Mouse (Mus musculus) urinary bladder, adult 18-20 months (tissue): ENCODE data around the gene Baz1b.
A peak's percentile ranks its signal among the peaks of the same experiment; 100 is the strongest.

Source experiments
- DNase-seq, 2 experiments: peaks; one replicate each; pipeline ENCODE4 v3.0.0; 2022; ENCODE audit warnings: low spot score in 2 of 2, mixed read lengths in 2 of 2

The Baz1b gene

DNA sequence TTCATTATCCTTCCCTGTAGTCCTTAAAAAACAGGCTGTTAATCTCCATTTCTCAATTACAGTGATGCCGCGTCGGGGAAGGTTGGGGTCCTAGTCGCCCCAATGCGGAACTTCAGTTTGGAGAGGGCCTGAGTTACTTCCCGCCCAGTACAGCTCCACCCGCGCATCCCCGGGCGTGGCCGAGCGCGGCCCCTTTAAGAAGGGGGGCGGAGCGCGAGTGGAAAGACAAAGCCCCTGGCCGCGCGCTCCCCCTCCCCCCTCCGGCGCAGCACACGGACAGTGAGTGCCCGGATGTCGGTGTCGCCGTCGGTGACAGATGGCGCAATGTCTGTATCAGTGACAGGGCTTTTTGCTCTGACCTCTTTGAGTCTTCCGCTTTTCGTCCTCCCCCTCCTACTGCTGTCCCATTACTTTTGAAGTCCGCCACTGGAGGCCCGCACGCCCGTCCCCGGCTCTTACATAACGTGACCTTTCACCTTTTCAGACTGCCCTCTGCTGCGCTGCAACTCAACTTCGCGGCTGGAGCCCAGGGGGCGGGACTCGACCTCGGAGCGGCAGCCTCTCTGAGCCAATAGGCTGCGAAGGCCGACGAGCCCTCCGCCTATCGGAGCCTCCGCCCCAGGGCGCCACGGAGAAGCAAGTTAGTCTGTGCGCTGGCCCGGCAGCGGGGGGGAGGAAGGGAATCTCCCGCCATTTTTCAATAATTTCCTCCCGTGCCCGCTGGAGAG lies at the start of gene Baz1b:
TSS of gene Baz1b (plus strand) at position 644 of the 728 bp plus-strand sequence.
- peak; percentile 93 to 97 for DNase-seq

- no peak for DNase-seq
Measured at GRCm38 (mm10) chr5:135139881-135140280, 47.2 kb upstream of the Baz1b start.

DNA sequence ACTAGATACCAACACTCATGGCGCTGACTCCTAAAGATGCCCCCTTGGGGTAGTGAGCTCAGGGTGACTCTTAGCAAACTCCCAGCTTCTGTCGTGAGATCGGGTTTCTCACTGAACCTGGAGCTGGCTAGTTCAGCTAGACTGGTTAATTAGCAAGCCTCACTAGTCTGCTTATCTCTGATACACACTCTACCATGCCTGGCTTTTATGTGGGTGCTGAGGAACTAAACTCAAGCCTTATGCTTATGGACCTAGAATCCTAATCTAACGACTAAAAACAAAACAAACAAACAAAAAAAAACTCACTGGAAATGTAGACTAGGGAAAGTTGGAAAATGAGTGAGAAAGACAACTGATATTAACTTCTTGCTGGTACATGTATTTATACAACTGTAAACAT lies 42.6 kb upstream of the Baz1b start:
- DNase-seq: no peak

DNA sequence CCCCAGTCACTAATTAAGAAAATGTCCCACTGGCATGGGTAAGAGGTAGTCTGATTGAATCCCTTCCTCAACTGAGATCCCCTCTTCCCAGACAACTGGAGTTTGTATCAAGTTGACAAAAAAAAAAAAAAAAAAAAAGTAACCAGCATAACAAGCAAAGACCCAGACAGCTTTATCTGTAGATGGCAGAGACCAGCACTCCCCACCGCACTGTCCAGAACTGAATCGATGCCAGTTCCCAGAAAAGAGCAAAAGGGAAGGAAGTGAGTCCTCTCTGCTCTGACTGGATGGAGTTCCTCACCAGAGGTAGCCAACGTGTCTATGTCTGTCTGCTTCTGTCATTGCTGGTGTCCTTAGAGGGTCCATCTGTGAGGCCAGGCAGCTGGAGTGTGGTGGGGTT lies 41.5 kb upstream of the Baz1b start:
- DNase-seq: no peak

- DNase-seq: no peak
Measured at GRCm38 (mm10) chr5:135145955-135146354, 41.1 kb upstream of the Baz1b start.

- no peak for DNase-seq
Measured at GRCm38 (mm10) chr5:135148715-135149052, 38.4 kb upstream of the Baz1b start.

DNA sequence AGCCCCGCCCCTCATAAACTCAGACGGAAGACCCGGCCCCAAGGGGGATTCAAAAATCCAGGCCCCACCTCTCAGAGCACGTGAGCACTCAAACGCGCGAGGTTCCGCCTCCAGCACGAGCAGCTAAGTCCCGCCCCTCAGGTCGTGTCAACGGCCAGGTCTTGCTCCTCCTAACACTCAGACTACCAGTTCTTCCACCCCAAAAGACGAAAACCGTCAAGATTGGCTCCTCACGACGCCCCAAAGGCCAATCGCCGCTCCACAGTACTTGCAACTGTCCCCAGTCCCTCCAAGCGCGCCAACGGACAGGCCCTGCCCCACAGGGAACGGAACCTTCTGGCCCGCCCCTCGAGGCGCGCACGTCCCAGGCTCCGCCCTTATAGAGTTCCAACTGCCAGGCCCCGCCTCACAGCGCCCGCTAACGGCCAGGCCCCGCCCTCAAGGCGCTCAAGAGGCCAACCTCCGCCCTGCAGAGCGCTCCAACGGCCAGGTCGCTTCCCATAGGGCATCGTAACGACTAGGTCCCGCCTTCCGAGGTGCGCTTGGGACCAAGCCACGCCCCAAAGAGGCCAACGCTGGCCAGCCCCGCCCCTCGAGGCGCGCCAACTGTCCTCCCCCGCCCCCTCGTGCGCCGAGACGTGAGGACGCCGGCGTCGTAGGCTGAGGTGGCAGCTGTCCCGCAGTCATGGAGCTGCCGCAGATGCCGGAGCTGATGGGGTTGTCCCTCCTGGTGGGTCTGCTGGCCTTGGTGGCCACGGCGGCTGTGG lies 37.8 kb upstream of the Baz1b start, which contains the start of gene Tbl2:
TSS of gene Tbl2 (plus strand) at position 605 of the 767 bp plus-strand sequence.
- DNase-seq: peak; percentile 98 to 99

GRCm38 (mm10) chr5:135149820-135150178 lies 37.3 kb upstream of the Baz1b start:
- no peak for DNase-seq

- DNase-seq: no peak
Measured at GRCm38 (mm10) chr5:135156496-135156895, 30.6 kb upstream of the Baz1b start.

DNA sequence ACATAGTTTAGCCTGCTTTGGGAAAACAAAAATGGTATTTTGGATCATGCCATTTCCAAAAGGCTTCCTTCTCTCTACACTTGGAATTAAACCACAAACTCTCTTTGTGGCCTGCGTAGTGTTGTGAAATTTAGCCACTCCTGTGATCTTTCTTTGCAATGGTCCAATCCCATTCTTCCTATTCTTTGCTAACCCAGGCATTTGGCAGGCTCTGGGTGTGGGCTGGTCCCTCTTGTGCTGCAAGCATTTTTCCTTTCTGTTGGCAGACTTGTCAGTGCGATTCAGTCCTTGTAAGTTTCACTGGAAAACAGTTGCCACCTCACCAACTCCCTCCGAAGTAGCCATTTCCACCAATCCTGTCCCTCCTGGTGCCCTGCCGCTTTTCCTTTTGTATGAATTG lies 25.8 kb upstream of the Baz1b start:
- peak in 1 of 2 experiments; percentile 46 for DNase-seq

DNA sequence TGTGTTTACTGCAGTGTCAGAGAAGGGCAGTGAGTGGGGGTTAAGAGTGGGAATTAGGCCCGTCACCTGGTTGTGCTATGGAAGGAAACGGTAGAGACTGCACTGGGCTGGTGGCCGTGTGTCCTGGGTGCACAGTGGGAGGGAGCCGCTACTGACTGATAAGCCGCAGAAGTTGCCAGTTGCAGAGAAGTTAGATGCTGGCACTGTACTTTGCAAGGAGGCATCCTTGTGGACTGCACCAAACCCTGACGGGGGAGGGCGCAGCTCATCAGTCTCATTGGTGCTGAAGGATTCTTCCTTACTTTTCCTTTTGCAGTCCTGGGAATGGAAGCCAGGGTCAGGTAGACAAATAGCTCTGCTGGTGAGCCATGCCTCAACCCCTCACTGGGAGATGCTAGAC lies 25.4 kb upstream of the Baz1b start:
- no peak for DNase-seq

DNA sequence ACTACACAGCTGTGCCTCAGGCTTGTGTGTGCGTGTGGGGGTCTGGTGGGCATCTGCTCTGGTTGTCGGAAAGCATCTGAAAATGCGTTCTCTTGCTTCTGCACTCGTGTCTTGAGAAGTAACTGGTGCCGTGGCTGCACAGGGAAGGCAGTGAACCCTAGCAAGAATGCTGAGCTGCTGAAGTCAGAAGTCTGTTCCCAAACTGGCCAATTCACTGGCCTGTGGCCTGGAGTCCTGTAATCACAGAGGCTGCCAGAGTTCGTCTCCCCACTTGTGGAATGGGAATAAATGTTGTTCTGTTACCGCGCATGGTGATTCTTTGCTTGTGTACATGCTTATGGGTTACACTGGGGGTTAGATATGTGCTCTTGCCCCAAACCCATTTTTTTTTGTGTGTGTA lies 24.7 kb upstream of the Baz1b start:
- DNase-seq: no peak

GRCm38 (mm10) chr5:135162821-135163220 lies 24.2 kb upstream of the Baz1b start:
- DNase-seq: no peak

DNA sequence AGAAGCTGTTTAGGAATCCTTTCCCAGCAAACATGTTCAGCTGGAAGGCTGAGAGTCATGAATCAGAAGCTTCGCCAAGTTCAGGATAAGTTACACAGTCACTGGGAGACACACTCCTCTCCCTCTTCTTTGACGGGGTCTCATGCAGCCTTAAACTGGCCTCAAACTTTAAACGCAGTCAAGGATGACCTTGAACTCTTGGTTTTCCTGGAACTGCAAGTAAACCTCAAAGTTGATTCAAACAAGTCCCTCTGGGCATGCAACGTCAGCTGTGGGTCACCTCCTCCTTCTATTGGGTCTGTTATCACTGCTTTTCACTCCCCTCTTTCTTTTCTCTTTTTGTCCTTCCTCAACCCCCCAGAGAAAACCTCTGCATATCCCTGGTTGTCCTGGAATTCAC lies 20.2 kb upstream of the Baz1b start:
- DNase-seq: no peak

DNA sequence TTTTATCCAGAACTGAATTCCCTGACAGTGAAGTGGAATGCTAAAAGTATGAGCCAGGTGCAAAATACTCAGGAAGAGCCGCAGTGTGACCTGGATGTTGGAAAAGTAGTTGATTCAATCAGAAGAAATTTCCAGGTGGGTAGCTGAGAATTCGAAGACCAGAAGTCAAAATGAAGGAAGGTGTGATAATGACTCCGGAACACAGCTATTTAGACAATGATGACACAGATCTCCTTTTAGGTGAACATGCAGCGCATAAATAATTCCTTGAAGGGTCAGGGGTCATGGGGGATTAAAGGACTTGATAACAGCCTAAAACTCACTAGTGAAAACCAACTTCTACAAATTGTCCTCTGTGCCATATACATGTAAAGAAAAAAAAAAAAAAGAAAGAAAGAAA lies 19.6 kb upstream of the Baz1b start:
- no peak for DNase-seq

- DNase-seq: peak; percentile 85 to 96
Measured at GRCm38 (mm10) chr5:135168063-135169062, 18.7 kb upstream of the Baz1b start, which contains the start of gene Bcl7b. Bcl7b (plus strand) TSS chr5:135168283.

DNA sequence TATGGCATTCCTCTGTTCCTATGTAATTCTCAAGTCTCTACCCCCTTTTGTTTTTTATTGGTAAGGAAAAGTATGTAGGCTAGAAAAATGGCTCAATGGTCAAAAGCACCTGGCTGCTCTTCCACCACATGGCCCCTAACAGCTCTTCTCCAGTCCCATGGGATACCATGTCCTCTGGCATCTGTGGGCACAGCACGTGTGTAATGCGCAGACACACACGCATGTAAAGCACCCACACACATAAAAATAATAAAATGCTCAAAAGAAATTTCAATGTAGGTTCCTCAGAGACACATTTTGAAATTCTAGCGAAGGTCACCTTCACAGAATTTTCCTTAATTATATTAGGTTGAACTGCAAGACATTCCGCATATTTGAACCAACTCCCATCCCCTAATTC lies 17.6 kb upstream of the Baz1b start:
- no peak for DNase-seq

DNA sequence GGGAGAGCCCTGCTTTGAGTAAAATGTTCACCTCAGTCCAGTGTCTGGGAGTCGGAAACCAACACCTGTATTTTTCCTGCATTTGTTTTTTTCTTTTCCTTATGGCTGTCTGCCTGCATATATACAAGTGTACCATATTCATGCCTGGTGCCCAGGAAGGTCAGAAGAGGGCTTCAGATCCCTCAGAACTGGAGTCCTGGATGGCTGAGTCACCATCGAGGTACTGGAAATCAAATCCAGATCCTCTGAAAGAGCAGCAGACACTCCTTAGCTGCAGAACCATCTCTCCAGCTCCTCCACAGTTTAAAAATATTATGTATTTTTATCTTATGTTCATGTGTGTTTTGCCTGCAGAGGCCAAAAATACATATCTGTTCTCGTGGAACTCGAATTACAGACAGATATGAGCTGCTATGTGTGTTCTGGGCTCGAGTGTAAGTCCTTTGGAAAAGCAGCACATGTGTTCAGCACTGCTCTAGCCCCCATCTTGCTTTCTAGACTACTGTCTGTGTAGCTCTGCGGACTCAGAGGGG lies 15.3 kb upstream of the Baz1b start:
- no peak for DNase-seq

DNA sequence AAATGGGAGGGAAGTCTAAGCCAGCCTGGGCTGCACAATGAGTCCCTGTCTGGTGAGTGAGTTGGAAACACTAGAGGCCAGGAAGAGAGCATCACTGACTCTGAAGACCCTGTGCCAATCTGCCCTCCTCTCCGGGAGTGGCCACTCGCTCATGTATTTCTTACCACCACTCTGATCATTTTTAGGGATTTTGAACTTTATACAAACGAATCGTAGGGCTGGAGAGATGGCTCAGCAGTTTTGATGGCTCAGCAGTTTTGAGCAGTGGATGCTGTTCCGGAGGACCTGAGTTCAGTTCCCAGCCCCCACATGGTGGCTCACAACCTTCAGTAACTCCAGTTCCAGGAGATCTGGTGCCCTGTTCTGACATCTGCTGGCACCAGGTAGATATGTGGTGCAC lies 14.1 kb upstream of the Baz1b start:
- DNase-seq: no peak

DNA sequence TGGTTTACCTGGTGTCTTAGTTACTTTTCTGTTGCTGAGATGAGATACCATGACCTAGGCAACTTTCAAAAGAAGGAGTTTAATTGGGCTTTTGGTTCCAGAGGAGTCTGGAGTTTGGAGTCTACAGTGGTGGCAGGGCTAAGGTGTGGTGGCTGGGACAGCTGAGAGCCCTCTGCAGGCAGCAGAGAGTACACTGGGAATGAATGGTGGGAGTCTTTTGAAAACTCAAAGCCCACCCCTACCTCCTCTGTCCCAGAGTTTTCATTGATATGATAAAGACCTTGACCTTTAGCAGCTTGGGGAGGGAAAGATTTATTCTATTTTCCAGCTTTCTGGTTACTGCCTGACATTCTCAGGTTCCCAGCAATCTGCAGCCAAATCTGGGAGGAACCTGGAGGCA lies 12.0 kb upstream of the Baz1b start:
- no peak for DNase-seq

DNA sequence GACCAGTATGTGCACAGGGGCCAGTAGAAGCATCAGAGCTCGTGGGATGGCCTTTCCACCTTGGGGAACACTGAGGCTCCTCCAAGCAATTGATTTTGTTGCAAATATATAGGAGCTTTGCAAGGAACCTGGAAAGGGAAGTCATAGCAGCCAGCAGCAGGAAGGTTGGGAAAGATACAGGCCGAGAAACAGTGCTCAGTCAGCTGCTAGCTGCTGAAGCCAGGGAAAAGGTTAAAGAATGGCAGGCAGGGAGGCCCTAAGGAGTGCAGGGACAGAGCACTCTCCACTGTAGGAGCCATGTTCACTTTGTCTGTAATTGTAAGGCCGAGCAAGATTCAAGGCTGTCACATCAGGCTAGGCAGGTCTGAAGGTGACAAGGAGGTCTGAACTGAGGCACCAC lies 8.5 kb upstream of the Baz1b start:
- no peak for DNase-seq

- DNase-seq: no peak
Measured at GRCm38 (mm10) chr5:135178996-135179395, 8.1 kb upstream of the Baz1b start.
